Mouse (Mus musculus) induced T-regulatory cell, adult 2 months (primary cell): ENCODE measurements around the gene Slc39a11.

Experiments
- DNase-seq: peaks from one replicate; pipeline ENCODE4 v3.0.0-alpha.2; 2012; ENCODE audit warnings: low read depth

Gene Slc39a11

GRCm38 (mm10) chr11:113346895-113347514, 302.9 kb downstream of the Slc39a11 start:
- DNase-seq = no peak

- peak; percentile 25 for DNase-seq
Measured at GRCm38 (mm10) chr11:113339770-113340169, 310.1 kb downstream of the Slc39a11 start.

GRCm38 (mm10) chr11:113338581-113338980, 311.3 kb downstream of the Slc39a11 start:
- peak; percentile 23 for DNase-seq

- DNase-seq = no peak
Measured at GRCm38 (mm10) chr11:113335706-113336105, 314.2 kb downstream of the Slc39a11 start.

GRCm38 (mm10) chr11:113334444-113334881, 315.4 kb downstream of the Slc39a11 start:
- DNase-seq = no peak

- DNase-seq = no peak
Measured at GRCm38 (mm10) chr11:113333535-113333934, 316.3 kb downstream of the Slc39a11 start.

- DNase-seq = no peak
Measured at GRCm38 (mm10) chr11:113330061-113330591, 319.8 kb downstream of the Slc39a11 start.

GRCm38 (mm10) chr11:113327499-113328062, 322.3 kb downstream of the Slc39a11 start:
- DNase-seq = no peak

- peak; percentile 67 for DNase-seq
Measured at GRCm38 (mm10) chr11:113326387-113327011, 323.4 kb downstream of the Slc39a11 start.

- no peak for DNase-seq
Measured at GRCm38 (mm10) chr11:113321601-113322000, 328.3 kb downstream of the Slc39a11 start.

GRCm38 (mm10) chr11:113309265-113309951, 340.5 kb downstream of the Slc39a11 start:
- no peak for DNase-seq

- DNase-seq = no peak
Measured at GRCm38 (mm10) chr11:113308256-113308941, 341.5 kb downstream of the Slc39a11 start.

- DNase-seq = no peak
Measured at GRCm38 (mm10) chr11:113303204-113303603, 346.7 kb downstream of the Slc39a11 start.

GRCm38 (mm10) chr11:113299492-113299891, 350.4 kb downstream of the Slc39a11 start:
- no peak for DNase-seq

- peak; percentile 74 for DNase-seq
Measured at GRCm38 (mm10) chr11:113297765-113298164, 352.1 kb downstream of the Slc39a11 start.

- DNase-seq = no peak
Measured at GRCm38 (mm10) chr11:113296912-113297625, 352.8 kb downstream of the Slc39a11 start.

GRCm38 (mm10) chr11:113296162-113296561, 353.7 kb downstream of the Slc39a11 start:
- DNase-seq = peak; percentile 49

- no peak for DNase-seq
Measured at GRCm38 (mm10) chr11:113294518-113294917, 355.4 kb downstream of the Slc39a11 start.

GRCm38 (mm10) chr11:113292906-113293614, 356.8 kb downstream of the Slc39a11 start:
- DNase-seq = no peak
